Mouse (Mus musculus) lung, postnatal 10 days (tissue): ENCODE results near the gene Grm3.

Experiments used
- DNase-seq: peaks from one replicate; pipeline ENCODE4 v3.0.0; 2021

Grm3 gene

DNA sequence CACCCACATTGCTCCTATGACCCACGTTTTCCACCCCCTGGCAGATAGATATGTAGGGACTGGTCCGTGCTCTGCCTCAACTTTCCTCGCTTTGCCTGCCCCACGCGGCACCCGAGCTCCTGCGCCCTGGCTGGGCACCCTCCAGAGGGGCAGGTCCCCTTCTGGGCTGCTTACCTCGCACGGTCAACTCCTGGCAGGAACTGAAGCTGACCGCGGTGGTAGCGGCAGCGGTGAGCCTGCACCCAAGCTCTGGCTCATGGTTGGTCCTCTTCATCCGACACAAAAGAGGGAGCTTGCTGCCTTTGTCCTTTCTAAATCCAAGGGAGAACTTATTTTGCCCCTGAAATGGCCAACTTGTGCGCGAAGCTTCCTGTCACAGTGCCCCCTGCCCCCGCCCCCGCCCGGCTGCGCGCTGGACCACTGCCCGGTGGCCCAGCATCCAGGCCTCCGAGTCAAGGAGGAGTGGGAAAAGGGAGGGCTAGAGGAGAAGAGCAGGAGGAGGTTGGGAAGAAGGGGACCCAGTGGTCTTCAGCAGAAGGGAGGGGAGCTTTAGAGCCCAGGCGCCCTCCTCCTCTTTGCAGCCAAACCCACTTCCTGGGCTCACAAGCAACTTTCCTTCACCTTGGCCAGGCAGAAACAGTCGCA is at the start of gene Grm3:
Gene Grm3 (minus strand): TSS at position 215 of the 645 bp plus-strand sequence.
- DNase-seq = no peak

DNA sequence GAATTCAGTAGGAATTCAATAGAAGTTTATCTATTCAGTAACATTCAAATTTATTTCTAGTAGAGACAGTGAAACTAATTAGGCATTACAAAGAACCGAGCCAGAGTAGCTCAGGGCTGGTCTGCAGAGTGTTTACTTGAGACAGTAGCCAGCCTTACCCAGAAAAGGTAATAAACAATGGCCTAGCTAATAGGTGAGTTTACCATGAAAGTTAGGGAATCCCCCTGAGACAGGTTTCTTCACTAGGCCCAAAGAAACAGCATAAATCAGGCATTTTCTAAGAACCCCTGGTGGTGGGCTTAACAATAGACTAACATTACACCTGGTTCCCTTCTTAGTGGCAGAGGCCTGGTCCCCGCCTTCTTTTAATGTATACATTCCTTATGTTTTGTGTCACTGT is 30.8 kb upstream of the Grm3 start:
- no peak for DNase-seq

DNA sequence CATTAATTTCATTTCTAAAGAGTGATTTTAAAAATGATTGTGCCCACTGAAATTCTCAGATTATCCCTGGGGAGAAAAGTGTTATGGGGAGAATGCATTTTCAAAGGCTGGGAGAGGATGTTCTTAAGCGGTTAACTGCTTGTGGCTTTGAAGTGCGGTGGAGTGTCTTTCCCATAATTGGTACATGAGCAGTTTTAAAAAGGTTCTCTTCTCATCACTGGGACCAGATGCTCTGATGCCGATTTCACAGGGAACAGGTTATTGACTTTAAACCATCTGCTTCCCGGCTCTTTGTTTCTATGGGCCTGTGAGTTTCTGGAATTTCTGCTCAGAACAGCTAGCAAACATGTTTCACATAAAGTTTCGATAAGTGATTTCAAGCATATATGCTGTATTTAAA is 23.2 kb upstream of the Grm3 start:
- DNase-seq = no peak

DNA sequence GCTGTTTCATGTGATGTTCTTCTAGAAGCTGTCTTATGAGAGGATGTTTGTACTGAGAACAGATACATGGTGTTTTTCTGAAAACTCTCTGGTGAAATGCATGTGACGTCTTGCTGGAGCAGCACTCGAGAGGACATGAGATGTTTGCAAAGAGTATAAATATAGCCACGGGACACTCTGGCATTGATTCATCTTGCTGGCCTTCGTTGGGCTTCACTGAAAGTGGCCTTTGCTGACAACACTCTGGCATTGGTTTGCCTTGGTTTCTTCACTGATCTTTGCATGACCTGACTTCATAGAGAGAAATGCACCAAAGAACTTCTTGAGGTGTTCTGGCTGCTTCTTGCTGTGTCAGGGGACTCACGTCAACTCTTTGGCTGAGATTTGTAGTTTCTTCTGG is 19.1 kb upstream of the Grm3 start:
- no peak for DNase-seq

DNA sequence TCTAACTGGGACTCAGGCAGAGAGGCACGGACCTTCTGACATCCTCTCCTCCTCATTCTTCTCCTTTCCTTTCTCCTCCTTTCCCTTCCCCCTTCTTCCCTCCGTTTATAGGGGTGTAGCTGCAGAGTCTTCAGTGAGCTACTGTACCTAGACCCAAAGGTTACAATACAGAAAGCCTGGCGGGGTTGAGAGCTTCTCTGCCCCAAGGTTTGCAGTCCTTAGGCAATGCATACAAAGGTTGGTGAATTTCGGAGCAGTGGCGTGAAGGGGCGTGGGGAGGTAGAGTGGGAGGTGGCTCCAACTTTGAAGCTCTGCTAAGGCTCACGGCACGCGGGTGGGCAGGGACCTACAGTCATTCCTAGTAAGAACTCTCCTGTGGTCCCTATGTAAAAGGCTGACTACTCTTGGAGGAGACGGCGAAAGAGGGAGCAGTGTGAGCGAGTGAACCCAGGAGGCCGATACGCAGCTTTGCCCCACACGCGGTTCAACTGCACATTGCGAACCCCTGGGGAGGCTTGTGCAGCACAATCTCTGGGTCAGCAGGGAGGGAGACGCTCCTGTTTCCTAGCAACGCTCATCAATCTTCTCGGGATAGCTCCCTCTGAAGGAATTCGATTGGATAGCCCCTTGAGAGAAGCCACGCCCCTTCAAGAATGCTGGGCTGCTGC is 765 bp upstream of the Grm3 start:
- DNase-seq = peak; percentile 3

DNA sequence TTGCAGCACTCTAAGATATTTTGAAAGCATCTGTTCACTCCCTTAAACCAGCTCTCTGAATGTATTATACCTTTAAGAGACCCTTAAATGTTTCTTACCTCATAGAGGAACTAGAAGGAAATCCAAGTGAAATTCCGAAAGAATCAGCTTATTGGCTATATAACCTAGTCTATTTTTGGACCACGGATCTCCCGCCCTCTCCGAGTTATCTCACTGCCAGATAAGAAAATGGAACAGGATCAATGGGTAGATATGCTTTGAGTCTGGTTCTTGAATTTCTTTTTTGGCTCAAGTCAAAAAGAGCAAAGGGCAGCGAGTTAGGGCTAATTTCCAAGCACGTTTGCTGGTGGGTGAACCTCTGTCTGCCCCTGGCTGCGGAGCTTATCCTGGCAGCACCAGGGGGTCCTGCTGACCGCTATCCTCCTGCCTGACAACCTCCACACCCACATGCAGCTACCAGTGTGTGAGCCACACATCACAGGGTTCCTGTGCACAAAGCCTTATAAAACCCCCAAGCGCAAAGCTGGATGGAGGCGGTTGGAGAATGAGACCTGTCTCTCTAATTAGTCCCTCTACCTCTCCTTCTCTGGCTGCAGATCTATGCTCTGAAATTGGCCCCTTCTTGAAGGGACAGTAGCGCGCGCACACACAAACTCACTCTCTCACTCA is 549 bp downstream of the Grm3 start:
- no peak for DNase-seq

DNA sequence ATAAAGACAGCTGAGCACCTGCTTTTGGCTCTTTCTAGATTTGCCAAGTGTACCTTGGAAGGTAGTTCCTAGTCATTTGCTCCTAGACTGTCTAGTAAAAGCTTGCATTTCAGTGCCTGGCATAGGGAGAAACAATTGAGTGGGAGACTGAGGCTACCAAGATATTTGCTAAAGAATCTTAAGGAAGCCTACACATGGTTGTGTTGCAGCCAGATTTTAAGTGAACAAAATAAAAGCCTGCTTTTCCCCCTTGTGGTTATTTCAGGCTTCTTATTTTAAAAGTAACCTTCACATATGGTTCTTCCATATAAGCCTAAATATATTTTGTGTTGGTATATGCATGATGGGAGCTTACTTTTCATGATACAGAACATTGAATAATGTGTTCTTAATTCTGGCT is 3.8 kb downstream of the Grm3 start:
- no peak for DNase-seq

DNA sequence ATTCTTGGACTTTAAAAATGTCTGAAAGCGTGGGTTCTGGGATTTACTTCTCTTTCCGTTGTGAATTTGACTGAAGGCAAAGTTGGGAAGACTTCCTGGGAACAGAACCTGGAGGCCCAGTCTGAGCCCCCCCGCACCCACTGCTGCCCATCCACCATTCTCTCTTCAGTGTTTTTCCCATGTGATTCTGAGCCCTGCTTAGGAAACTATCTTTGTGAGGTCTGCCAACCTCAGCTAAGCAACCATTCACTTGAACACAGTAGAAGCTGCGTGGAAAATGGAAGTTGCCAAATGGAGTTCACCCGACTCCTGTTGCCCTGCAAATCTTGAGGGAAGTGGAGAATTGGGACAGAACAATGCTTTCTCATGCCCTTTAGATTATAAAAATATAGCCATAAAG is 8.7 kb downstream of the Grm3 start:
- DNase-seq = no peak

DNA sequence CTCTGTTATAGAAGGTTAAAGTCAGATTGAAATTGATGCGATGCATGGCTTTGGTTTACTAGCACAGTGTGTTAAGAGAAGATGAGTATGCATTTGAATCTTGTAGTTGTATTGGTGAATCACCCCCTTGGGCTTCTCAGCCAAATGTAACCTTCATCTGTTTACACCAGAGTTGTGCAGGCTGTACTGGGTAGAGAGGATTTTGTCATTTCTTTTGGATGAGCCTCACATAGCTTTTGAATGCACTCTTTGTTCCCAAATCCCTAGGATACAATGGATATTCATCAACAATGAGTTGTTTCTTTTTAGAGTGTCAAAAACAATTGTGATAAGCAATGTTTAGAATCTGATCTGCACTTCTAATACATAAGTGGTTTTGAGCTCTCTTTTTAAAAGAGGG is 17.9 kb downstream of the Grm3 start:
- no peak for DNase-seq

DNA sequence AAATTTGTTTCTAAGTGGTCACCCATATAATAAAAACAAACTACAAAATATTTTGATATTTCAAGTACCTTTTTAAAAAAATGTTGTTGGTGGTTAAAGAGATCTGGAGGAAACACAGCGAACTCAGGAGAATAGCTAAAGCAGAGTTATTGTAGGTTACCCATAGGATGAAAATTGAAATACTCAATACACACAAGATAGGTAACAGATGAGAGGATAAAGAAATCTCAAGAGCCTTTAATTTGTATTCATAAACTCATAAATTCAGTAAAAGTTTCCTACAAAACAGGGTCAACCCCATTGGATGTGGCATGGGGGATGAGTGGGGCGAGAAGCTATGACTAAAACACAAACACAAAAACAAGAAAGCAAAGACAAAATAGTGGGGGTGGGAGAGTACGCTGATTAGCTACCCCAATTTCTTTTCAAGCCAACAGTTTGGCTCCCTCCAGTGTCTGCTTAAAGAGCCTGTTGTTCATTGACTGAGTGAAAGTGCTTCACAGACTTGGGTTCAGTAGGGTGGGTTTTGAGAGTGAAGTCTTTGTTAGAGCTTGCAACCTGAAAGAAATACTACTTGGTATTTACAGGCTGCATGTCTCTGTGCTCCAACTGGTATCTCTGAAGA is 21.5 kb downstream of the Grm3 start:
- no peak for DNase-seq

DNA sequence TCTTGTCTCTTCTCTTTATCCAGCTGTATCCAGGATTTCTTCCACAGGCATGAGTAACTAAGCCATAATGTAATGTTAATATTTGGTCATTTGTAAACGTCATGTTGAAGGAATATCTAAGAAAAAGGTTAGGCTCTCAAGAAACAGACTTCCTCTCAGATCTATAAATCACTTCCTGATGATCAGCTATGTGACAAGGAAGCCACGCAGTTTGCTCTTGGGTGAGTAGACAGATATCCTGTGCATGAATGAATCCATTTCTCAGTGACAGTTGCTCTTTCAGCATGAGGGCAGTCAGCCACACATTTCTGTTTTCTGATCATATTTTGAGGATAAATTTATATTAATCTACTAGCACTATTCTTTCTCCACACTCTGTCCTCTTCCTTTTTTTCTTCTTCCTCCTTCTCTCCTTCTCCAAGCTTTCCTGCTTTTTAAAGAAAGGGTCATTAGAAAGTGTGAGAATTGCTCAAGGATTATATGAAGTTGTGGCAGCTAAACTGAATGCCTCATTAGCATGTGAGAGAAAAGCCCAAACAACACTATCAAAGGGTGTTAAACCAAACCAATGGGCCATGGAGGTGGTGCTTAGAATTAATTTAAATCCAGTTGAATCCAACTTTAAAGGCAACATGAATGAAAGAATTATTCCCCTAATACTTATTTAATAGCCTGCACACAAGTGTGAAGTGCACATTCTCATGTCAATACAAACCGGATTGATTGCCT is 22.1 kb downstream of the Grm3 start:
- no peak for DNase-seq

DNA sequence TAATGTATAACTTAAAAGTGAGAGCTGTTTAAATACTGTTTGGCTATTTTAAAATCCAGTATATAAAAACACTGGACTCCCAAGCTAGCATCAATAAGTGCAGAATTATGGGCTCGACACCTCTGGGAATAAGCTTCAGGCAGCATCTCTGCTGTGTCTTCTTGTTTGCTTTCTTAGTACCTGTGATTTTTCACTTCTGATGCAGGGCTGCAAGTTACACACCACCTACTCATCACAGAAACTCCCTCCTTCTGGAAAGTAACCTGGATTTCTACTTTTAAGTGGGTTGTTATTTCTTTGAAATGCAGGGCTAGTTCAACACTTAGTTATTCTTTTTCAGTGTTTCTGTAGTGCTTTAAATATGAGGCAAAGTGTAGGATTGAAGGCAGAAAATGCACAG is 32.6 kb downstream of the Grm3 start:
- DNase-seq = no peak

DNA sequence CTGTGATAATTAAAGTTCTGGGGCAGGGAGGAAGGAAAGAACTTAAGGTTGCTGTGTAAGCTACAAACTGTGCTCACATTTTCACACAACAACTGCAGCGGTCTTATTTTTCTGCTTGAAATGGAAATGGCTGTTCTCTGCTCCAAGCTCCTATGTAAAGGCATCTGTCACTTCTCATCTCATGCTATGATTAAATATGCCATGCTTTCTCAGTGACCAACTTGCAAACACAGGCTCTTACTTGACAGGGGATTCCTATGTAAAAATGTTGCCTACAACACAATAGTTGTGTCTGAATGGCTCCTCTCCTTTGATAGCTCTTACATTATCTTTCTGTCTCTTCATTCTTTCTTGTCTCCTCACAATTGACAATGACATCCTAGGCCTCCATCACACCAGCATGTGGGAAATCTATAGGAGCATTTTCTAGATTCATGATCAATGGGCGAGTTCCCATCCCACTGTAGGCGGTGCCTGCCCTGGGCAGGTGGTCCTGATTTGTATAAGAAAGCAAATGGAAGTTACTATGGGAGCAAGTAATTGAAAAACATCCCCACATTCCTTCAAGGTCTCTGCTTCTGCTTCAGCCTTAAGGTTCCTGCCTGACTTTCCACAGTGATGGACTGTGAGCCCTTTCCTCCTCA is 34.2 kb downstream of the Grm3 start:
- no peak for DNase-seq

DNA sequence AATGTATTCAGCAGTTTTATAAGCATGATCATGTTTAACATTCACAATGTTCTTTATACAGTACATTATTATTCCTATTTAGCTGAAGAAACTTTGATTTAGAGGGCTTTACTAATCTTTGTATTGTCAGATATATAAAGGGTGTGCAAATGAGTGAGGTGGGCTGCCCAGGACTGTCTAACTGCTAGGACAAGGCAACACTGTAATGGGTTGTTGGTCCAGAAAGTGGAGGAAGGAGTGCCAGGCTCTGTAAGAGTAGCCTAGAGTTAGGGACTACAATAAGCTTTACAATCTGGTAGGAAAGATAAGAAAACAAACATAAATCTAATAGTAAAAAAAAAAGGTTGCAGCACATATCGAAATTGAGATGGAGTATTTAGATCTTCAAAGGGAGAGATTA is 34.8 kb downstream of the Grm3 start:
- DNase-seq = no peak

DNA sequence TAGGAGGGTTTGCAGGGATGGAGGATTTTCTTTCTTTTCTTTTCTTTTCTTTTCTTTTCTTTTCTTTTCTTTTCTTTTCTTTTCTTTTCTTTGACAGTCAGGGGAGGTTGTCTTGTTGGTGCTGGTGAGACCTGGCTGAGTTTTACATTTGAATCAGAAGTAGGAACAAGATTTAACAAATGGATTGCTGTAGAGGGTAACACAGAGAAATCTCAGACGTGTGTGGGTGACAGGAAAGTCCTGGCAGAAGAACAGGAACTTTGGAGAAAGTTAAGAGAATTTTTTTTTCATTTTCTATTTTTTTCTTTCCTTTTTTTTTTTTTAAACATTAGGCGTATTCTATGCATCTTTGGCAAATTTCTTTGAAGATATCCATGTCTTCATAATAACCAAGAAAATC is 41.8 kb downstream of the Grm3 start:
- no peak for DNase-seq

DNA sequence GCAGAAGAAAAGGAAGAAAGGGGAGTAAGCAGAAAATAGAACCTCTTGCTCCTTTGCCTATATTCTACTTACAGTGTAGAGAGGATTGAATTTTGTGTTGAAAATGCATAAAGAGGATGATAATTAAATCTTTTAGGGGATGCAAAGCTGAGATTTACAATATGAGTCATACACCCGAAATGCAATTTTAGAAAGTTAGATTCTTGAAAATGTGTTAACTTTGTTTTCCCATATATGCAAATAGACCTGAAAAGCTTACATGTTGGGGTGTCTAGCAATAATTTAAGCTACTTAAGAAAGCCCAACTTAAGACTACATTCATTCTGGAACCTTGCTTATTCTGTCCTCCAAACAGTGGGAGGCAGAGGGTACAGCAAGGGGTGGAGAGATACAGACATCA is 56.0 kb downstream of the Grm3 start:
- no peak for DNase-seq

DNA sequence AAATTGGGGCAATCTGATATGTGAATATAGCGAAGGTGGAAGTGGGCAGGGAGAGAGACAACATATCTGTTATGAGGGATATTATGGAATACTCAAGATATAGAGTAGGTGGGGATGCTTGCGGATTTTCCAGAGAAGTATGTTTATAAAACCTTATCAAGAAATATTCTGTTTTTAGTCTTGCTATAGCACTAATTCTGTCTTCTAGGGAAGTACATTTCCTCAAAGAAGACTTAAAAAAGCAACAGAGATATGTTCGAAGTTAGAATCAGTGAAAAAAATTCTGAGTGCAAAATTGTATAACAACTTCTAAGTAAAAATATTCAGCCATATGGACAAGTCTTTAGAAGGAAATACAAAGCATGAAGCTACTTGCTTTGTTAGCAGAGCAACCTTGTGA is 61.6 kb downstream of the Grm3 start:
- no peak for DNase-seq

DNA sequence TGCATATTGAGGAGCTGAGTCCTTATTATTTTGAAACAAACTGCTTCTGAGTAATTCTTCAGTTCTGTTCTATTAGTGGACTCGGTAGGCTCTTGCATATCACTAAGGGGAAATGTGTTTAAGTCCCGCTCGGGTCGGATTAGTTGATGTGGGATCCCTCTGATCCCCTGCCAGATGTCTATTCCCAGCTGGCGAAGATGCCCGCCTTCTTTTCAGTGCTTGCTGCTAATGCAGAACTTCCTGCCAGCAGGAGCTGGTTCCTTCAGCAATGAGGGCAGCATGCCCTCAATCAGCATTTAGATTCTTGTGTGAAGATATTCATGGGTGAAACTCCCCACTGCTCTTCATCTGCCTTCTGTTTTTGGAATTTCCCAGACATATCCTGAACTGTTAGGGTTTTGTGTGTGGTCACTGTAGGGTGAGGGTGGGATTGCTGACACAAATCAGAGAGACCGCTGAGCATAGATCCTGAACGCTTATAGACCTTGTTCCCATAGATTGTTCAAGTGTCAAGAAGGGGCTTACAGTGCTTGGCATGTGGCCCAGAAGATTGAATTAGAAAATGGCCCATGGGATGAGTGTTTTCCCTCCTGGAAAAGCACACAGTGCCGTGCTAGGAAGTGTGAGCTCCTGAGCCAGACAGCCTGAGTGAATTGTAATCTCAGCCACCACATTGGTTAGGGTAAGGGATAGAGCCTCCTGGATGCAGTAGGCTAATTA is 62.9 kb downstream of the Grm3 start:
- no peak for DNase-seq

DNA sequence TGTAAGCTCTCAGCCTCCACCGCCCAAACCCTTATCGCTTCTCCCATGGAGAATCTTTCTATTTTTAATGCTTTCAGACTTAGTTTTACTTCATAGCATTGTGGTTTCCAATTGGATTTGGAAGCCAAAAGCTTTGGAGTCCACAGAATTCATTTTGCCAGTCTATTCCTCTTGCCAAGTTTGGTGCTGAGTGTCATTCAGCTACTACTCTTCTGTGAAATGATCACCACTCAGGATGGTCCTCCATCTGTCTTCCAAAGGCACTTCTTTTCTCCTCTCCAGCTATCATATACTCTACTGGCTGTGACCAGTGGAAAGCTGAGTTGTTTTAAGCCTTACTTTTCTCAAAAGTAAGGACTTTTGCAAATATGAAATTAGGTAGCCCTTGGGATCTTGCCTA is 86.4 kb downstream of the Grm3 start:
- DNase-seq = no peak

DNA sequence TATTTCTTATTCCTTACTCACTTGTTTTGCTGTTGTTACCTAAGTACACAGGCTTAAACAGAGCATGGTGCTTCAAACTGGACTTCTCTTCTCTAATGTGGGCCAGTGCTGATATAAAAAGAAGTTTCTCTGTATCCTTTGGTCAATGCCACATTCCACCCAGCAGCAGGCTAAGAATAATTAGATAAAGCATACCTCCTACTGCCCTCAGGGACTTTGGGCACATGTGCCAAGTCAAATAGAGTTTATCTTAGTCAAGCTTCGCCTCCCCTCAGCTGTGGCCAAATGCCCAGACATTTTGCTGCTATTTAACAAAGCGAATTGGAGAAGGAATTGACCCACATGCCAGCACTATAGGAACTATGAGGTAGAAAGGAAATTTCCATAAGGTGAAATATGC is 97.8 kb downstream of the Grm3 start:
- DNase-seq = no peak

DNA sequence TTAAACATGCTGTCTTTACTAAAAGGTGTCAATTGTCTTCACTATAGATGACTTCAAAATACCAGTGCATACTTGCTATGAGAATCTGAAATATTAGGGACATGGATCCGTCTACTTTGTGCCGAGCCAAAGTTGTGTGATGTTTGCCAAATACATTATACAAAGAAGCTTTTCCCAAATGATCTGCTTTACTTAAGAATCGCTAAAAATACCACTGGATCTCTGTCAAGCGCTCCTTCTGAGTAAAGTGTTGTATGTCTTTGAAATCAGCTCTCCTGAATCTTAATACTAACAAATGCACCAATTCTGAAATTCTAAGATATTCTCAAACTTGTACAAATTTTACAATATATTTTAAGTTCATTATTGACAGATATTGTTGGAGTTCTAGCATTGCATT is 100.6 kb downstream of the Grm3 start:
- DNase-seq = no peak

DNA sequence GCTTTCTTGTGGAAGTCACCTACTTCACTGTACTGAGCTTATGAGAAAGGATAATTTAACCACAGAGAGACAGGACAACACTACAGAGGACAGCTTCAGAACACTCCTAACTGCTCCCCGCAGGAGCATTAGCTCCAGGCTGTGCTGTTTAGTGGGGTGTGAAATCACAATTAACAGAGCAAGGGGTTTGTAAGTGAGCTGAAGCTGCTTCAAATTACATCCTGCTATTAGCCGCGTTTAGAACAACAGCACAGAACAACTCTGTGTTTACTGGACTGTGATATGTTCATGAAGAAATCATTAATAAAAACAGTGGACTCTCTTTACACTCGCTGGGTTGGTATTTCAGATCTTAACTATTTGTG is 101.9 kb downstream of the Grm3 start:
- no peak for DNase-seq
